Mouse (Mus musculus) megakaryocyte, embryonic 14.5 days (primary cell): ENCODE results near the gene C330007P06Rik.

Experiments
- FLI1 ChIP-seq: IDR thresholded peaks from 2 replicates; pipeline ENCODE4 v1.6.1; 2012; ENCODE audit warnings: low read length, inconsistent platforms, mixed read lengths
- GATA1 ChIP-seq: IDR thresholded peaks from 3 replicates; pipeline ENCODE4 v1.6.1; 2012; ENCODE audit warnings: mixed read lengths, low read length, inconsistent platforms, borderline replicate concordance

DNA sequence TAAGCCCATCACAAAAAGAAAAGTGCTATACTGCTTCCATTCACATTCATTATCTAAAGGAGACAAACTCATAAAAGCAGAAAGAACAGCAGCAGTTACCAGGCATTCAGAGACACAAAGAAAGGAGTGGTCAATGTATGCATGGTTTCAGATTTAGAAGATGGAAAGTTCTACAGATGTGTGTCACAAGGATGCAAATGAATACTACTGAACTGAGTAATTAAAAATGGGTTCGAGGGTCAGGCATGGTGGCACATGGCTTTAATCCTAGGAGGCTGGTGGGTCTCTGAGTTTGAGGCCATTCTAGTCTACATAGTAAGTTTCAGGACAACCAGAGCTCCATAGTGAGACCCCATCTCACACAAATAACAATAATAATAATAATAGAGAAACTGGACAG is 26.8 kb downstream of the C330007P06Rik start:
- TF ChIP-seq GATA1 (no peak), FLI1 (no peak)
